Mouse (Mus musculus) MEL (cell line): Measurements from ENCODE around the gene Rae1. TPM values are rescaled to one million over a fixed set of nuclear protein-coding genes. Genes with fewer than 3 reads are reported as not detected.
A peak's percentile ranks its signal among the peaks of the same experiment; 100 is the strongest.

Experiments used
- DNase-seq: peaks from one replicate; pipeline ENCODE4 v3.0.0; 2011; ENCODE audit warnings: low read depth, low spot score
- H3K27ac ChIP-seq: 2 replicates; pipeline ENCODE4 v1.5.1; 2012; ENCODE audit warnings: low read depth, mild to moderate bottlenecking, control low read depth, low read length, moderate library complexity; ENCODE audit not compliant: control insufficient read depth
- H3K27me3 ChIP-seq, 2 experiments: fragments of 150-350 bp in 1 of 2; sonication (generic) in 1 of 2; 2 replicates each; pipeline ENCODE4 v1.6.1; 2012; ENCODE audit warnings: low read length in 2 of 2, mild to moderate bottlenecking in 2 of 2, improper control_type of control experiment in 1 of 2, moderate library complexity in 1 of 2; ENCODE audit not compliant: insufficient read depth in 2 of 2, control insufficient read depth in 1 of 2
- H3K36me3 ChIP-seq, 2 experiments: 2 replicates each; pipeline ENCODE4 v1.6.1; 2012 to 2014; ENCODE audit warnings: low read length in 2 of 2, improper control_type of control experiment in 1 of 2, inconsistent platforms in 1 of 2, mild to moderate bottlenecking in 1 of 2; ENCODE audit not compliant: insufficient read depth in 2 of 2, control insufficient read depth in 1 of 2
- H3K4me1 ChIP-seq, 2 experiments: fragments of 150-350 bp in 1 of 2; sonication (generic) in 1 of 2; 2 replicates each; pipeline ENCODE4 v1.6.1; 2012; ENCODE audit warnings: low read length in 2 of 2, improper control_type of control experiment in 1 of 2, mild to moderate bottlenecking in 1 of 2; ENCODE audit not compliant: insufficient read depth in 2 of 2, control insufficient read depth in 1 of 2
- H3K4me3 ChIP-seq, 2 experiments: fragments of 150-350 bp in 1 of 2; sonication (generic) in 1 of 2; 2 replicates each; pipeline ENCODE4 v1.5.1; 2012; ENCODE audit warnings: low read depth in 2 of 2, low read length in 2 of 2, mild to moderate bottlenecking in 2 of 2, moderate library complexity in 2 of 2, control low read depth in 1 of 2, improper control_type of control experiment in 1 of 2; ENCODE audit not compliant: control insufficient read depth in 1 of 2, insufficient read depth in 1 of 2
- H3K79me2 ChIP-seq: 2 replicates; pipeline ENCODE4 v1.6.1; 2012; ENCODE audit warnings: mild to moderate bottlenecking, low read length, moderate library complexity; ENCODE audit not compliant: control insufficient read depth, poor library complexity, insufficient read depth
- H3K9ac ChIP-seq: 2 replicates; pipeline ENCODE4 v1.6.1; 2012; ENCODE audit warnings: low read depth, mild to moderate bottlenecking, control low read depth, low read length, moderate library complexity; ENCODE audit not compliant: control insufficient read depth, poor library complexity, severe bottlenecking
- H3K9me3 ChIP-seq: fragments of 150-350 bp; sonication (generic); replicated peaks from 2 replicates; pipeline ENCODE4 v1.6.1; 2012; ENCODE audit warnings: mild to moderate bottlenecking, low read length, improper control_type of control experiment, moderate library complexity; ENCODE audit not compliant: insufficient read depth
- CHD2 ChIP-seq: IDR thresholded peaks from 2 replicates; pipeline ENCODE4 v1.6.1; 2011; ENCODE audit warnings: low read length, improper control_type of control experiment
- CTCF ChIP-seq, 3 experiments: IDR thresholded peaks in 2 of 3; conservative IDR thresholded peaks in 1 of 3; 2 replicates each; pipeline ENCODE4 v1.5.1; 2011 to 2012; ENCODE audit warnings: low read length in 3 of 3, low read depth in 2 of 3, mild to moderate bottlenecking in 2 of 3, improper control_type of control experiment in 1 of 3, inconsistent platforms in 1 of 3, mixed read lengths in 1 of 3, moderate library complexity in 1 of 3; ENCODE audit not compliant: control insufficient read depth in 1 of 3, insufficient read depth in 1 of 3, poor library complexity in 1 of 3, severe bottlenecking in 1 of 3
- E2F4 ChIP-seq: IDR thresholded peaks from 2 replicates; pipeline ENCODE4 v1.6.1; 2011; ENCODE audit warnings: low read depth, low read length, improper control_type of control experiment, borderline replicate concordance
- EP300 ChIP-seq, 2 experiments: IDR thresholded peaks; 2 replicates each; pipeline ENCODE4 v1.6.1; 2011; ENCODE audit warnings: improper control_type of control experiment in 2 of 2, low read length in 2 of 2, low read depth in 1 of 2, mild to moderate bottlenecking in 1 of 2
- HCFC1 ChIP-seq: IDR thresholded peaks from 2 replicates; pipeline ENCODE4 v1.6.1; 2012; ENCODE audit warnings: low read depth, mild to moderate bottlenecking, inconsistent platforms, low read length, improper control_type of control experiment, moderate library complexity
- MAFK ChIP-seq: IDR thresholded peaks from 2 replicates; pipeline ENCODE4 v1.6.1; 2011; ENCODE audit warnings: low read depth, mild to moderate bottlenecking, low read length, improper control_type of control experiment, borderline replicate concordance
- MAX ChIP-seq: IDR thresholded peaks from 2 replicates; pipeline ENCODE4 v1.6.1; 2011; ENCODE audit warnings: low read length, improper control_type of control experiment
- MAZ ChIP-seq: IDR thresholded peaks from 2 replicates; pipeline ENCODE4 v1.6.1; 2012; ENCODE audit warnings: low read depth, mild to moderate bottlenecking, inconsistent platforms, low read length, improper control_type of control experiment
- MYB ChIP-seq: IDR thresholded peaks from 2 replicates; pipeline ENCODE4 v1.6.1; 2011; ENCODE audit warnings: mild to moderate bottlenecking, low read depth, low read length, improper control_type of control experiment
- MYC ChIP-seq: IDR thresholded peaks from 2 replicates; pipeline ENCODE4 v1.6.1; 2011; ENCODE audit warnings: low read depth, mild to moderate bottlenecking, low read length, improper control_type of control experiment, moderate library complexity
- NRF1 ChIP-seq: IDR thresholded peaks from 2 replicates; pipeline ENCODE4 v1.6.1; 2014; ENCODE audit warnings: low read depth, mild to moderate bottlenecking, inconsistent platforms, low read length, improper control_type of control experiment, moderate library complexity; ENCODE audit not compliant: poor library complexity, insufficient read depth, severe bottlenecking
- POLR2AphosphoS2 ChIP-seq: IDR thresholded peaks from 2 replicates; pipeline ENCODE4 v1.6.1; 2011; ENCODE audit warnings: low read length, improper control_type of control experiment
- RAD21 ChIP-seq: IDR thresholded peaks from 2 replicates; pipeline ENCODE4 v1.6.1; 2011; ENCODE audit warnings: mild to moderate bottlenecking, low read depth, low read length, improper control_type of control experiment
- SIN3A ChIP-seq: IDR thresholded peaks from 2 replicates; pipeline ENCODE4 v1.6.1; 2012; ENCODE audit warnings: low read length, improper control_type of control experiment, inconsistent platforms
- SMC3 ChIP-seq: IDR thresholded peaks from 2 replicates; pipeline ENCODE4 v1.6.1; 2011; ENCODE audit warnings: low read depth, low read length, improper control_type of control experiment
- TCF12 ChIP-seq: IDR thresholded peaks from 2 replicates; pipeline ENCODE4 v1.6.1; 2014; ENCODE audit warnings: low read depth, mild to moderate bottlenecking, inconsistent platforms, low read length, improper control_type of control experiment, moderate library complexity
- UBTF ChIP-seq: IDR thresholded peaks from 2 replicates; pipeline ENCODE4 v1.6.1; 2012; ENCODE audit warnings: low read depth, mild to moderate bottlenecking, inconsistent platforms, low read length, improper control_type of control experiment, moderate library complexity, borderline replicate concordance; ENCODE audit not compliant: insufficient read depth
- ZC3H11A ChIP-seq: IDR thresholded peaks from 2 replicates; pipeline ENCODE4 v1.6.1; 2012; ENCODE audit warnings: low read depth, mild to moderate bottlenecking, inconsistent platforms, low read length, improper control_type of control experiment
- ZKSCAN1 ChIP-seq: IDR thresholded peaks from 2 replicates; pipeline ENCODE4 v1.6.1; 2012; ENCODE audit warnings: low read depth, mild to moderate bottlenecking, inconsistent platforms, low read length, improper control_type of control experiment, moderate library complexity
- ZMIZ1 ChIP-seq: IDR thresholded peaks from 2 replicates; pipeline ENCODE4 v1.6.1; 2012; ENCODE audit warnings: low read depth, mild to moderate bottlenecking, inconsistent platforms, low read length, improper control_type of control experiment, moderate library complexity
- ZNF384 ChIP-seq: IDR thresholded peaks from 2 replicates; pipeline ENCODE4 v1.6.1; 2012; ENCODE audit warnings: low read depth, mild to moderate bottlenecking, inconsistent platforms, low read length, improper control_type of control experiment
- polyA plus RNA-seq, 2 experiments: library from polyadenylated mRNA; stranded (reverse) in 1 of 2; unstranded in 1 of 2; fragments of >175 nt in 1 of 2; fragments of >200 nt in 1 of 2; gene quantifications; 2 replicates each; pipeline versions ENCODE4 v1.2.1 to v1.2.4; 2012; ENCODE audit warnings: low replicate concordance in 2 of 2, low read depth in 1 of 2; ENCODE audit not compliant: insufficient read length in 2 of 2, insufficient read depth in 1 of 2, missing spikeins in 1 of 2
- total RNA-seq: library from RNA; depleted of rRNA; stranded (reverse); fragments of 300-350 nt; gene quantifications from 2 replicates; pipeline ENCODE4 v1.2.3, GENCODE M21; 2012

Gene Rae1
- total and polyA plus RNA-seq, 3 experiments: 156 to 172 TPM; not detected in 1

GRCm38 (mm10) chr2:173050604-173051382 lies 50.9 kb downstream of the Rae1 start:
- Histone ChIP-seq H3K36me3 (peaks cover 0 to 10% of the 10 kb centered on the region in 2 experiments; a peak in 2 of 4 replicates), H3K4me1 (peaks cover 3 to 16% of the 10 kb centered on the region in 2 experiments; a peak in 3 of 4 replicates), H3K4me3 (no peak overlapping the region), H3K27ac (no peak overlapping the region), H3K9me3 (no peaks in the 10 kb centered on the region), H3K79me2 (no peaks in the 10 kb centered on the region), H3K9ac (no peak overlapping the region), H3K27me3 (no peaks in the 10 kb centered on the region)
- no peak for TF ChIP-seq TCF12
- TF ChIP-seq RAD21: no peak; the same call in 1 of the 2 replicates
- no peak for TF ChIP-seq HCFC1
- TF ChIP-seq ZNF384: no peak
- peak in 2 of 3 experiments; percentile 4 to 8; a peak in 1 of 6 replicates for TF ChIP-seq CTCF (IDR thresholded peaks at IDR 0.05 in 2 of 3, conservative IDR thresholded peaks at IDR 0.05 in 1 of 3; ENCODE audit: control insufficient read depth in 1 of 3, insufficient read depth in 1 of 3, low read depth in 2 of 3, low read length in 3 of 3, poor library complexity in 1 of 3, severe bottlenecking in 1 of 3)
- TF ChIP-seq CHD2: no peak
- no peak for TF ChIP-seq MAX
- no peak for TF ChIP-seq ZKSCAN1
- TF ChIP-seq MYC: no peak
- 0 out of 2 replicates have a peak, but pooled peaks have one; percentile 8 for TF ChIP-seq SMC3
- no peak for DNase-seq

GRCm38 (mm10) chr2:173052881-173053280 lies 53.0 kb downstream of the Rae1 start:
- no peak for TF ChIP-seq POLR2AphosphoS2
- TF ChIP-seq E2F4: no peak
- TF ChIP-seq NRF1: no peak
- TF ChIP-seq MAZ: no peak
- no peak for TF ChIP-seq ZC3H11A
- no peak for TF ChIP-seq UBTF
- no peak for TF ChIP-seq MYB
- no peak for TF ChIP-seq HCFC1
- TF ChIP-seq CTCF (IDR thresholded peaks at IDR 0.05 in 2 of 3, conservative IDR thresholded peaks at IDR 0.05 in 1 of 3; ENCODE audit: control insufficient read depth in 1 of 3, insufficient read depth in 1 of 3, low read depth in 2 of 3, low read length in 3 of 3, poor library complexity in 1 of 3, severe bottlenecking in 1 of 3): no peak
- no peak for TF ChIP-seq ZMIZ1
- no peak for TF ChIP-seq EP300 (IDR thresholded peaks at IDR 0.05; ENCODE audit: low read depth in 1 of 2, low read length in 2 of 2)
- no peak for TF ChIP-seq MAFK
- no peak for TF ChIP-seq ZNF384
- TF ChIP-seq SIN3A: no peak
- TF ChIP-seq ZKSCAN1: no peak
- TF ChIP-seq, all 39 proteins: peak for 0
- H3K79me2 ChIP-seq: no peaks in the 10 kb centered on the region
- H3K36me3 ChIP-seq: no peaks in the 10 kb centered on the region
- no peak overlapping the region for H3K9ac ChIP-seq
- no peaks in the 10 kb centered on the region for H3K9me3 ChIP-seq
- H3K4me3 ChIP-seq: no peak overlapping the region
- no peaks in the 10 kb centered on the region for H3K27me3 ChIP-seq
- H3K27ac ChIP-seq: no peak overlapping the region
- DNase-seq: no peak
- peaks cover 2 to 19% of the 10 kb centered on the region in 2 experiments; a peak in 1 of 4 replicates for H3K4me1 ChIP-seq
